Mouse (Mus musculus) layer of hippocampus, adult 18-20 months (tissue): ENCODE measurements around the gene Grwd1. TPM values are rescaled to one million over a fixed set of nuclear protein-coding genes. Genes with fewer than 3 reads are reported as not detected.

Experiments
- DNase-seq, 2 experiments: peaks; one replicate each; pipeline ENCODE4 v3.0.0; 2022; ENCODE audit warnings: low spot score in 2 of 2
- total RNA-seq, 2 experiments: library from RNA; stranded (reverse); gene quantifications; 2 replicates each; pipeline ENCODE4 v1.2.3; 2021

The Grwd1 gene
- total RNA-seq, 2 experiments from 2014 or later, result 20.6 to 22.5 TPM

DNA sequence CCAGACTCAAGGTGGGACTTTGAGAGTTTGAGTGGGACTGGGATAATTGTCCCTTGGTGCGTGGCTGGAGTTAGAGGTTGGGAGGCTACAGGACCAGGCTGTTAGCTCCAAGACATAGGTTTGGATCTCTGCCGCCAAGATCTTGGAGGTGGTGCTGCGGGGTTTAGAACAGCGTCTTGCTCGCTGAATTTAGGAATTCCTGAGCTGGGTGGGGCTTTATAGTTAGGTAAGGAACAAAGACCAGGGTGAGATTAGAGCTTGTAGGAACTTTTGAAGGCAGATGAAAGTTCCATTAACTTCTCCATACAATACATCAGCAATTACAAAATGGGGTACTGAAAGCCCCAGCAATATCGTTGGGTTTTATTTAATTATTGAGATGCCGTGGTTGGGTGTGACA is 30.7 kb downstream of the Grwd1 start:
- DNase-seq, result no peak

DNA sequence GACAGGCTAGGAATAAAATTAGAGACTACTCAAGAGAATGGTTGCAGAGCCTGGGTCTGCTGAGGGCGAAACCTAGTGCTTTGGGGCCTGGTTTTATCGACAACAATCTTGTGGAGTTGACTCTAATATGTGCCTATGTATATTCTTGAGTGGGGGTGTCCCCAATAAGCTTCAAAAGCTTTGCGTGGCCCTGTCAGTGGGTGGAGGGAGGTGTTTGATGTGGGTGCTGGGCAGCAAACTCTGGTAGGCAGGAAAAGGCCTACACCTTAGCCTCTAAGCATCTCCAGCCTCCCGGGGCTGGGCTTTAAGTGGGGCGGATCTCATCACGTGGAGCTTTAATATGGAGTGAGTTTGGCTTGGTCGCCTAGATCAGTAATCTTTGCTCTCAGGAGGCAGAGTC is 31.8 kb downstream of the Grwd1 start:
- no peak for DNase-seq

GRCm38 (mm10) chr7:45798511-45798836 is 32.3 kb downstream of the Grwd1 start:
- no peak for DNase-seq

DNA sequence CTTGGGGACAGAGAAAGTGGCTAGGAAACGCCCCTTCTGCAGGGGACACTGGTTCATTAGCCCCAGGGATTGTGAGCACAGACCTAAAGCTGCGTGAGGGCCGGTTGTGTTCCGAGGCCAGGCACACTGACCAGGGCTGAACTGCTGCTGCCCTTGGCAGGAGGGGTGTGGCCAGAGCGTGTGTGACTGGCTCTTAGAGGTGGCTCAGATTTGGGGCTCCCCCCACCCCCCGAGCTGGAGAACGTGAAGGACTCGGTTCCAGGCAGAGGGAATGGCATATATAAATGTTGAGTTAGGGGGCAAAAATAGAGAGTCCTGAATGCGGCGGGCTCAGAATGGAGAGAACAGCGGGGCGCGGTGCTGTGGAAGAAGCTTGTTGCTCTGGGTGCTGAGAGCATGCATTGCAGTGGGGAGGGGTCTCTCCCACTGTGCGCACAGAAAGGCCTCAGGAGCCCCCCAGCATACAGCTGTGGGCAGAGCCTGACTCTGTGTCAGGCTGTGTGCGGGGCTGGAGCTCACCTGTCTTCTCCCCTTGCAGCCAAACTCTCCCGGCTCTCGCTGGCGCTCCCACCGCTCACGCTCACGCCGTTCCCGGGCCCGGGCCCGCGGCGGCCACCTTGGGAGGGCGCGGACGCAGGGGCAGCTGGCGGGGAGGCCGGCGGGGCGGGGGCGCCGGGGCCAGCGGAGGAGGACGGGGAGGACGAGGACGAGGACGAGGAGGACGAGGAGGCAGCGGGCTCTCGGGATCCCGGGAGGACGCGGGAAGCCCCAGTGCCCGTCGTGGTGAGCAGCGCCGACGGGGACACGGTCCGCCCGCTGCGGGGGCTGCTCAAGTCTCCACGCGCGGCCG is 32.9 kb downstream of the Grwd1 start:
- no peak for DNase-seq

- no peak for DNase-seq
Observed at GRCm38 (mm10) chr7:45796950-45797349, 33.8 kb downstream of the Grwd1 start.

DNA sequence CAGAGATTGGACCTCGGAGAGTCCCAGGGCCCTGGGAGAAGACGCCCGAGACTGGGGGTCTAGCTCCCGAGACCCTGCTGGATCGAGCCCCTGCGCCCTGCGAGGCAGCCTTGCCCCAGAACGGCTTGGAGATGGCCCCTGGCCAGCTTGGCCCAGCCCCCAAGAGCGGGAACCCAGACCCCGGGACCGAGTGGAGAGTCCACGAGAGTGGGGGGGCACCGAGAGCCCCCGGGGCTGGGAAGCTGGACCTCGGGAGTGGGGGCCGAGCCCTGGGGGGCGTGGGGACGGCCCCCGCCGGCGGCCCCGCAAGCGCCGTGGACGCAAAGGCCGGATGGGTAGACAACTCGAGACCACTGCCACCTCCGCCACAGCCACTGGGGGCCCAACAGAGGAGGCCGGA is 35.8 kb downstream of the Grwd1 start:
- DNase-seq, result no peak

- DNase-seq, result no peak
Observed at GRCm38 (mm10) chr7:45793969-45794585, 36.7 kb downstream of the Grwd1 start.

DNA sequence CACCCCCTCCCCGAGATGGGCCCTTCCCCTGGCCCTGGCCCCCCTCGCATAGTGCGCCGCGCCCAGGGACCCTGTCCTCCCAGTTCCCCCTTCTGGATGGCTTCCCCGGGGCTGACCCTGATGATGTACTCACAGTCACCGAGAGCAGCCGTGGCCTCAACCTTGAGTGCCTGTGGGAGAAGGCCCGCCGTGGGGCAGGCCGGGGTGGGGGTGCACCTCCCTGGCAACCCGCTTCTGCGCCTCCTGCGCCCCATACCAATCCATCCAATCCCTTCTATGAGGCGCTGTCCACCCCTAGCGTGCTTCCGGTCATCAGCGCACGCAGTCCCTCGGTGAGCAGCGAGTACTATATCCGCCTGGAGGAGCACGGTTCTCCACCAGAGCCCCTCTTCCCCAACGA is 37.5 kb downstream of the Grwd1 start:
- DNase-seq, result no peak

- DNase-seq, result no peak
Observed at GRCm38 (mm10) chr7:45791756-45792490, 38.8 kb downstream of the Grwd1 start.

DNA sequence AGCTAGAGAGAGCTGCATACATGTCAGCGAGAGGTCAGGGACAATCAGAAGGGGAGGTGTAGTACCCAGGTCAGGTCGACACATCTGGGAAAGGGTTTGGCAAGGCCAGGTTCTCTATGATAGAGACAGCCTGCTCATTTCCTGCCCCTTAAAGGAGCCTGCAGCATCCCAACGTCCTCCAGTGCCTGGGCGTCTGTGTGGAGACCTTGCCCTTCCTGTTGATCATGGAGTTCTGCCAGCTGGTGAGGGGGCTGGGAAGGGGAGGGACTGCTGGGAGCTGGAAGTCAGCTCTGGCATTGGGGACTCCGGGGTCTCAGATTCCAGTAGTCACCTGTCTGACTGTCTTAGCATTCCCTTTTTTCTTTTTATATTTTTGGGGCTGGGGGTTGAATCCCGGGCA is 40.0 kb downstream of the Grwd1 start:
- no peak for DNase-seq

DNA sequence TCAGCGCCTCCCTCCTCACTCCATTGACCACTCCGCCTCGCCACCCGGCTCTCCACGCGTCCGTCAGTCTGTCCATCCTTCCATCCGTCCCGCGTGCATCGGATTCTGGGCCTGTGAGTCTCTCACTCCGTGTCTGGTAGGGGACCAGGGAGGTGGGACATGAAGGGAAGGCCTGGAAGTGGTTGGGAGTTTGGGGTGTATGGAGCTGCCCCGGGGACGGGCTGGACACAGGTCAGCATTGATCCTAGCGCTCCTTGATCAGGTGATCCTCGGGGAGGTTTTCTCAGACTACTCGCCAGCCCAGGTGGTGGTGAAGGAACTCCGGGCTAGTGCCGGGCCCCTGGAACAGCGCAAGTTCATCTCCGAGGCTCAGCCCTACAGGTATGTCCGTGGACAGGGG is 43.1 kb downstream of the Grwd1 start:
- DNase-seq, result no peak

DNA sequence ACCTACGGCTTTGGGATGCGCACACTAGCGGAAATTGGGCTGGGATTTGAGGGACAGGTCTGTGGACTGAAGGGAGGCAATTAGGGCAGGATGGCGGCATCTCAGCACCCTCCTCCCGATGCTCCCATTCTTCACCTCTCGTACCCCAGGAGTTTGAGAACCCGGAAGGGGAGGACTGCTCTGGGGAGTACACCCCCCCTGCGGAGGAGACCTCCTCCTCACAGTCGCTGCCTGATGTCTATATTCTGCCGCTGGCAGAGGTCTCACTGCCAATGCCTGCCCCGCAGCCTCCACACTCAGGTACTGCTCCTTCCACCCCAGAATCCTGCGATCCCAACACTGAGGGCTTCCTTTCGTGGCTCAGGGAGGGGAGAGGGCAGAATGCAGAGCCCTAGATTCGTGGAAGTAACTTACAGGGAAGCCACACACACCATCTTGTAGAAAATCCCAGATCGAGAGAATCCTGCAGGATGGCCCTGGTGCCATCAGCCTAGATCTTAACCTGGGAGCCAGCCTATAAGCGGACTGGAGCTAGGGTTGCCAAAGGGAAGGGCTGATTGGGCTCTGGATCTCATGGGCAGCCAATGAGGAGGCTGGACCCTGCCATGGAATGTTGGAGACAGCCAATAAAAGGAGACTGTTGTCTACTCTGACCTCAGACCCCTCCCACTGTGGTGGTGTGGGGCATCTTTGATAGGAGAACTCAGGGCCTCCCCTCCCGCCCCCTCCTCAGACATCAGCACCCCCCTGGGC is 43.9 kb downstream of the Grwd1 start:
- peak in 1 of 2 experiments; percentile 77 for DNase-seq

GRCm38 (mm10) chr7:45786136-45786578 is 44.6 kb downstream of the Grwd1 start:
- no peak for DNase-seq

DNA sequence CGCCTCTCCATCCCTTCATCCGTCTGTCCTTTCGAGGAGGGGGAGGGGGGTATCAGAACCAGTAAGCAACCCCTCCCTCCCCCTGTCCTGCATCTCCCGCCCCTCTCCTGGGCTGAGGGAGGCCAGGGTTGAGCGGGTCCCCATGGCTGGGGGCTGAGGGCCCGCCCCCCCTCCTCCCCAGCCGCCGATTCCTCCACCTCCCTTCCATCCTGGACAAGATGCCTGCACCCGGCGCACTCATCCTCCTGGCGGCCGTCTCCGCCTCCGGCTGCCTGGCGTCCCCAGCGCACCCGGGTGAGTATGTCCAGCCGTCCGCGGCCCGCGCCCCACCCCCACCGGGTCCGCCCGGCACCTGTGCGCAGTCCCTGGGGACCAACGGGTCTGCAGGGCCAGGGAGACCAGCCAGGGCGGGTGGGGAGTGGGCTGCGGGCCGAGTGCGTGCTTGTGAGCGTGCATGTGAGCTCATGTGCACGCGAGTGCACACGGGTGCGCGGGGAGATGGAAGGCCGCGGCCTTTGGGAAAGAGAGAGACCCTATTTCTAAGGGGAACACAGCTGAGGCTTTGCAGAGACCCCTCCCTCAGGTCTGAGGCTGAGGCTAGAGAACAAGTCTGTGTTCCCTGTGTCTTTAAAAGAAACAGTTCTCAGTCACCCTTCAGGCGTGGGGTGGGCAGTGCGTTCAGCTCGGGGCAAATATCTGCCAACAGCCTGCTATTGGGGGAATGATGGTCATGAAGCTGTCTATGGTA is 45.2 kb downstream of the Grwd1 start:
- DNase-seq, result no peak

- DNase-seq, result peak; percentile 93 to 97
Observed at GRCm38 (mm10) chr7:45784524-45785372, 46.0 kb downstream of the Grwd1 start, which contains the start of gene Sult2b1. Sult2b1 (minus strand) TSS chr7:45784669.

- DNase-seq, result peak; percentile 76 to 85
Observed at GRCm38 (mm10) chr7:45783511-45784091, 47.1 kb downstream of the Grwd1 start, which contains the start of gene Lmtk3. Lmtk3 (plus strand) TSS chr7:45783738.

- no peak for DNase-seq
Observed at GRCm38 (mm10) chr7:45782271-45782670, 48.5 kb downstream of the Grwd1 start.

- DNase-seq, result no peak
Observed at GRCm38 (mm10) chr7:45779081-45779641, 51.6 kb downstream of the Grwd1 start.

- DNase-seq, result no peak
Observed at GRCm38 (mm10) chr7:45775237-45775636, 55.5 kb downstream of the Grwd1 start.
